Mouse (Mus musculus): ENCODE data around the gene Gm4869. TPM values are rescaled to one million over a fixed set of nuclear protein-coding genes. Genes with fewer than 3 reads are reported as not detected.
"Not testable (repeated sequence)": the region's sequence is repeated elsewhere in the genome, so short reads cannot be mapped to it uniquely, and the experiment has no call there.

The Gm4869 gene
- total RNA-seq, 2 experiments from 2014 or later, result 0.08 to 0.23 TPM

GRCm38 (mm10) chr5:140463151-140463550 is 17.7 kb downstream of the Gm4869 start:
- DNase-seq (ENCODE audit: low spot score in 2 of 2), result not testable (repeated sequence)

- DNase-seq (ENCODE audit: low spot score in 2 of 2), result no peak
Measured at GRCm38 (mm10) chr5:140464943-140465342, 19.5 kb downstream of the Gm4869 start.

DNA sequence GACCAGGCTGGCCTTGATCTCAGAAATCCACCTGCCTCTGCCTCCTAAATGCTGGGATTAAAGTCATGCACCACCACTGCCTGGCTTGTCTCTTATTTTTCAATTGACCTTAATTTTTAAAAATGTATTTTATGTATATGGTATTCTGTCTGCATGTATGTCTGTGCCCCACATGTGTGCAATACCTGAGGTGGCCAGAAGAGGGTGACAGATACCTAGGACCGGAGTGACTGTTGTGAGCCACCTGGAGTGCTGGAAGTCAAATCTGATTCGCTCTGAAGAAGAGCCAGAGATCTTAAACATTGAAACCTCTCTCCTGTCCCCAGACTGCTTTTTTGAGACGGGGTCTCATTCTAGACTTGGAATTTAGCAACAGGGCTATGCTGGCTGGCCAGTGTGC is 26.9 kb downstream of the Gm4869 start:
- no peak for DNase-seq (ENCODE audit: low spot score in 2 of 2)

GRCm38 (mm10) chr5:140481458-140481857 is 36.0 kb downstream of the Gm4869 start:
- DNase-seq (ENCODE audit: low spot score in 2 of 2), result no peak

DNA sequence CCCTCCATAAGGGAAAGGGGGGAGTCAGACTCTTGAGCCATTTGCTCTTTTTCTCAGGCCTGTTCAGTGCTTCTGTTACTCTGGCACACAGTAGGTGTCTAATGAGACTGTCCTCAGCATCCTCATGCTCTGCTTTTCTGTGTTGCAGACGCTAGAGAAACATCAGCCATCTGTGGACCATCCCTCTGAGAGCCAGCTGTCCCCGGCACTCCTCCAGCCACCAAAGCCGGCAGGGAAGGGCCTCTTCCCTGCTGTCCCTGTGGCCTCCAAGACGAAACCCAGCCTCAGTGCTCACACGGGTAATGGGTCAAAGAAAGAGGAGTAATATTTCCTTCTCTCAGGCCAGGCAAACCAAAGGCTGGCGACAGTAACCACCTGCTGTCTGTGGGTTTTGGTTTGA is 45.7 kb downstream of the Gm4869 start:
- no peak for DNase-seq (ENCODE audit: low spot score in 2 of 2)

DNA sequence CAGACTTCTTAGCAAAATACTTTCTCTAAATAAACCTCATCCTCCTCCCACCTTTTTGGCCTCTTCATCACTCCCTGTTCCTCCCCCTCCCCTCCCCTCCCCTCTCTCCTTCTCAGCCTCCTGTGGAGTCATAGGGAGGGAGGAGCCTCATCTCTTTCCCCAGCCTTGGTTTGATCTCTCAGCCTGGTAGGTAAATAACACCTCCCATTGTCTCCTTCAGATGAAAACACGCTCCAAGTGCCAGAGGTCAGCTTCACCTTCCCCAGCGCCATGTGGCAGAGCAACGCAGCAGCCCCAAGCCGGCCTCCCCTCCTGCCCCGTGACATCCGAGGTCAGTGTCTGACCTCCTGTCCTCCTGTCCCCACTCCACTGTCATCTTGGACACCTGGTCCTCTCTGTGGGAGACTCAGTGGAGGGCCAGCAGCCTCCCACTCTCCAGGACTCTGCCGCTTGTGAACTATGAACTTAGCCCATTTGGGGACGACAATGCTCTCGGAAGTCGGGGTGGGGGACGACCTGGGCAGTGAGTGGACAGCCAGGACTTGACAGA is 47.3 kb downstream of the Gm4869 start:
- DNase-seq (ENCODE audit: low spot score in 2 of 2), result no peak

DNA sequence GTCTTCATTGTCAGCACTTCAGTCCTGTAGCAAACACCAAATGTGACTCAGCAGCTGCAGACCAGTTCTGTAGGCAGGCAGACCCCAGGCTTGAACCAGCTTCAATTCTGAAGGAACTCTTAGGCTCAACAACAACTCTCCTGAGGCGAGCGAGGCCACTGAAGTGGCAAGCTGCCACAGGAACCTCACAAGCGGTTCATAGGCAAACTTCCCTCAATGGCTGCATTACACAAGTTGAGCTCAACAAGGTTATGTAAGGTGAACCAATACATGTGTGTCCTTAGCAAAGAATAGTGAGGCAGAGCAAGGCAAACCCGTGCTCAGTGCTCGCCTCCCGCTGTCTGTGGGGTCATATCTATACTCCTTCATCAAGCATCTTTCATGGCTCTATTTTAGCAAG is 52.7 kb downstream of the Gm4869 start:
- no peak for DNase-seq (ENCODE audit: low spot score in 2 of 2)

DNA sequence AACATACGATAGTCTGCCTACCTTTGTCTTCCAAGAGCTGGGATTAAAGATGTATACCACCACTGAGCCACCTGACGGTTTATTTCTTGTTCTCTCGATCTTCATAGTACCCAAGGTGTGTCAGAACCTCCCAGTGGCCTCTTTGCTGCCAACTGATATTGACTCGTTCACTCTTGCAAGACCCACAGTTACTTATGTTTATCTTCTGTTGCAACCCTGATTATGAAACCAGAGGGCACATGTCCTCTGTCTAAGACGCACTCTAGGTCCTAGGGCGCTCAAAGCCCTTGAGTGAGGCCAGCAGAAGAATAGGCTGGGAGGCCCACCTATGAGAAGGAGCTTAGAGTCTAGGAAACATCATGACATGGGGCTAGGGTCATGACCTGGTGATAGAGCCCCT is 55.3 kb downstream of the Gm4869 start:
- no peak for DNase-seq (ENCODE audit: low spot score in 2 of 2)

DNA sequence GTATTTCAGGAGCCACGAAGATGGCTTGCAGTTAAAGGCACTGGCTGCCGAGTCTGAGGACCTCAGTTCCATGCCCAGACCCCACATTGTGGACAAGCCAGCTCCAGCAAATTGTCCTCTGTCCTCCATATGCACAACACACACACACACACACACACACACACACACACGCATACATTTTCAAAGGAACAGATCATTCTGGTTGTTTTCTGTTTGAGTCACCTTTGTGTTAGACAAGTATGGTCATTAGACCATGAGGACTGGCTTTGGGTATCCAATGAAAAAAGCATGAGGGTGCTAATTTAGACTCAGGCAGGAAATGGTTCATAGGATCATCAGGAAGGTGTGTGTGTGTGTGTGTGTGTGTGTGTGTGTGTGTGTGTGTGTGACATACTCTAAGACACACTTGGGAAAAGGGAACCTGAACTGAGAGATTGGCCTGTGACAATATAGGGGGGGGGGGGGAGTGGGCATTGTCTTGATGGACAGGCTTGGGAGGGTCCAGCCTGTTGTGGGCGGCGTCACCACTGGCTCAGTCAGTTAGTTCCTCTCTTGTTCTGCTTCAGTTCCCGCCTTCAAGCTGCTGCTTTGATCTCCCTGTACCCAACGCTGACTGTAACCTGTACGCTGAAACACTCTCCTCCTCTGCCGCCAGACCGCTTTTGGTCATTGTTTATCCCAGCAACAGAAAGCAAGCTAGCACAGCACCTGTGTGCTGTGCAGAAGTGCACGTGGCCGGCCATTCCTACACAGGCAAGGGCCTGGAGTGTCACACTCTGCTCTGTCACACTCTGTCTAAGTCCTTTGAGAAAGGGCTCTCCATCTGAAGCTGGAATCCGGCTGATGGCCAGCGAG is 56.8 kb downstream of the Gm4869 start:
- no peak for DNase-seq (ENCODE audit: low spot score in 2 of 2)

- DNase-seq (ENCODE audit: low spot score in 2 of 2), result not testable (repeated sequence)
Measured at GRCm38 (mm10) chr5:140502925-140503324, 57.5 kb downstream of the Gm4869 start.

DNA sequence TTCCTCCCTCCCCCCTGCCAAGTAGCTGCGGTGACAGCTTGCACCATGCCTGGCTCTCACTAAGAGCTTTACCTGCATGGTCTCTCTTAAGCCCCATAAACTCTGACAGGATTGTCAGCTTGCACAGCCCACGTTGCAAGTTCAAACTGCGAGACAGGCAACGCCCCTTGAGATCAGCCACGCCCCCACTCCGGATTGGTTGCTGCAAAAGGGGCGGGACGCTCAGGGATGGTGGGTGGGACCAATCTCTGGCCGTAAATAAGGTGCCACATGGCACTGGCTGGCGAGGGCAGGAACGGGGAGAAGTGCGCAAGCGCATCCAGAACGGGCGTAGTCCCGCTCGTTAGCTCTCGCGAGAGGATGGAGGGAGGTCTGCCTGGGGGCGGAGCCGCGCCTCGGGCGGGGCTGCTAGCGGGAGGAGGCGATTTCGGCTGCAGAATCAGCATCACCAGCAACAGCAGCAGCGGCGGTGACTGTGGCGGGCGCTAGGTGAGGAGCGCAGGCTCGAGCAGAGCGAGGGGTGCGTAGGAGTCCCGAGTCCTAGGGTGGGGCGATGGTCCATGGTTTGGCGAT is 59.8 kb downstream of the Gm4869 start, which contains the start of gene Chst12:
Gene Chst12, plus strand, starts transcription at position 343 of the 573 bp plus-strand sequence.
- DNase-seq (ENCODE audit: low spot score in 2 of 2), result peak; percentile 98 to 99

DNA sequence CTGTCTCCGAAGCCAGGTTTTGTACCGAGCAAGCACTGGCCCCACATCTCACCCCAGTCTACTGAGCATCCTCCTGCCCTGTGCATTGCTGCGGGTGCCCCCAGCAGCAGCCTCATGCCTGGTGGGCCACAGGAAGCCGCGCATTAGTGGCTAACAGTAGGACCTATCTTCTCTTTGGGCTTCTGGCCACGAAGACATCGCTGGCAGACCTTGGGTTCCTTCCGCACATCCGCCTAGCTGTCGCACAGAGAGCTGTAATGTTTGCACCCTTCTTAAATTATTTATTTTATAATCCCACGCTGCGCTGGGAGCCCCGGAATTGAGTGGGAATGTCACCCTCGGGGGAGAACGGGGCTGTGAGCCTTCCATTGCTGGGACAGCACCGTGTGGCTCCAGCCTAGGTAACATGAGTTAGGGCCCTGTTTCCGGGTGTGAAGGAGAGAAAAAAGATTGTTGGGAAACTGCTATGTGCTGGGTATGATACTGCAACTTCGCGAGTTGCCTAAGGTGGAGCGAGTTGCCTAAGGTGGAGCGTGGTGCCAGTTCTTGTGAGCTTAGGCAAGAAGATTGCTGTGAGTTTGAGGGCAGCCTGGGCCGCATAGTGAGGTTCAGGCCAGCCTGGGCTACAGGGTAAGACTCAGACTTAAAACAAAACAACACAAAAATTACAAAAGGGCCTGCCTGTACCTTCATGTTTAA is 60.8 kb downstream of the Gm4869 start:
- DNase-seq (ENCODE audit: low spot score in 2 of 2), result no peak

GRCm38 (mm10) chr5:140507466-140508208 is 62.2 kb downstream of the Gm4869 start:
- DNase-seq (ENCODE audit: low spot score in 2 of 2), result no peak

DNA sequence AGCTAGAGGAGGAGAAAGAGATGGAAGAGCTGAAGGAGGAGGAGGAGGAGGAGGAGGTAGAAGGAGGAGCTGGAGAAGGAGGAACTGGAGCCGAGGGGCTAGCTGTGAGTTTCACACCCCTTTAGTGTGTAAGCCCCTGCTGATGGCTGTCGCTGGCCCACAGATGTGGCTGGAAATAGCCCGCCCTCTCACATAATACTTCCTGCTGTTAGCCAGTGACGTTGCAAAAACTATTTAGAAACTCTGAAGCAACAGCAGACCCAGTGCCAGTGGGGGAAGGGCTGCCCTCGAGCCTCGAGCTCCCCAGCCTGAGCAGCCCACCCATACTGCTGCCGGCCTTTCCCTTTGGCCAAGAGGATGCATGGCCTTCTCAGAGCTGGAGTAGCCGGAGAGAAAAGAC is 63.2 kb downstream of the Gm4869 start:
- no peak for DNase-seq (ENCODE audit: low spot score in 2 of 2)

- DNase-seq (ENCODE audit: low spot score in 2 of 2), result no peak
Measured at GRCm38 (mm10) chr5:140509204-140509603, 63.8 kb downstream of the Gm4869 start.

GRCm38 (mm10) chr5:140510012-140511000 is 64.9 kb downstream of the Gm4869 start:
- DNase-seq (ENCODE audit: low spot score in 2 of 2), result no peak

GRCm38 (mm10) chr5:140513921-140514320 is 68.5 kb downstream of the Gm4869 start:
- no peak for DNase-seq (ENCODE audit: low spot score in 2 of 2)

DNA sequence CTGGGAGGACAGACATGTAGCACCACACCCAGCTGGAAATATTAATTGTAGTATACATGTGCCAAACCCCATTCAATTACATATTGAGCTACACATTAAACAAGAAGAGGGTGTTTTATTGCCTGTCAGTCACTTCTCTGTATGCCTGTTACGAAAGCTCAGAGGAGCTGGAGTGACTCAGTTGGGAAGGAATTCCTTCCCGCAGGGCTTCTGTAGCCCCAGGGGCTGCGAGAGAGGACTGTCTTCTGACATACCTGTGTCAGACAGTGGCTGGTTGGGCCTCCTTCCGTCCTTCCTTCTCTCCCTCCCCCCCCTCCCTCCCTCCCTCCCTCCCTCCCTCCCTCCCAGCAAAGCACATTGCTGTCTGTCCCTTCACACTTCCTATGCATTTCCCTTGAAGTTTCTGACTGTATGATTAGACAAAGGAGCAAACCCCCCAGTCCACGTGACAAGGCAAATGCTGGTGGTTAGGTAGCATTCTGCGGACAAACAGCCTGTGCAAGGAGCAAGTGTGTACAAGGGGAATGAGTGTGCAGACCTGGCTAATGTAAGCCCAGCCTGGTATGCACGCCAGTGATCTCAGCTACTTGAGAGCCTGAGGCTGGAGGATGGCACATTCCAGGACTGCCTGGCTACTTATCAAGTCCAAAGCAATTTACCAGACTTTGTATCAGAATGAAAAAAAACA is 69.5 kb downstream of the Gm4869 start:
- no peak for DNase-seq (ENCODE audit: low spot score in 2 of 2)

All from adrenal gland, postnatal 4 days (tissue).